Mouse (Mus musculus): Measurements from ENCODE around the gene Dus1l.
"Not testable (repeated sequence)": the region's sequence is repeated elsewhere in the genome, so short reads cannot be mapped to it uniquely, and the experiment has no call there.

The Dus1l gene

GRCm38 (mm10) chr11:120821076-120821922, 25.1 kb upstream of the Dus1l start:
- in situ Hi-C loops (cut with MboI; ENCODE audit: low pct_unique_long_range_greater_than_20kb in 1 of 2, low sequenced_read_pairs in 2 of 2, unreplicated experiment in 1 of 2) = no loop called here

GRCm38 (mm10) chr11:120820546-120820945, 24.3 kb upstream of the Dus1l start:
- in situ Hi-C loops (cut with MboI; ENCODE audit: low pct_unique_long_range_greater_than_20kb in 1 of 2, low sequenced_read_pairs in 2 of 2, unreplicated experiment in 1 of 2) = no loop called here

GRCm38 (mm10) chr11:120819556-120819955, 23.4 kb upstream of the Dus1l start:
- in situ Hi-C loops (cut with MboI; ENCODE audit: low pct_unique_long_range_greater_than_20kb in 1 of 2, low sequenced_read_pairs in 2 of 2, unreplicated experiment in 1 of 2) = no loop called here

DNA sequence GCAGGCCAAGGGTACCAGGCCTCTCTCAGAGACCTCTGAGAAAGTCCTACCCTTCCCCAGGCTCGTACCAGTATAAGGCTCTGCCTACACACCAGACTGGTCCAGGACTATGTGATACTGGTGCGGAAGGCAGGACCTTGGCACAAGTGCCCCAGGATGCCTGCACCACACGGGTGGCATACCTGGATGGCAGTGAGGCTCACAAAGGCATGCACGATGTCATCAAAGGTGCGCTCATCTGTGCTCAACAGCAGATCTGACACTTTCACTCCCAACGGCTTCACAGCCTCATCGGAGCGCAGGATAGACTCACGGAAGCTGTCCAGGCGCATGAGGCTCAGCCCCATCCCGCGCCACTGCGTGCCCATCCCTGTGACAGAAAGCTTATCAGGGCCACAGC, 22.0 kb upstream of the Dus1l start:
- in situ Hi-C loops (cut with MboI; ENCODE audit: low pct_unique_long_range_greater_than_20kb in 1 of 2, low sequenced_read_pairs in 2 of 2, unreplicated experiment in 1 of 2) = no loop called here

DNA sequence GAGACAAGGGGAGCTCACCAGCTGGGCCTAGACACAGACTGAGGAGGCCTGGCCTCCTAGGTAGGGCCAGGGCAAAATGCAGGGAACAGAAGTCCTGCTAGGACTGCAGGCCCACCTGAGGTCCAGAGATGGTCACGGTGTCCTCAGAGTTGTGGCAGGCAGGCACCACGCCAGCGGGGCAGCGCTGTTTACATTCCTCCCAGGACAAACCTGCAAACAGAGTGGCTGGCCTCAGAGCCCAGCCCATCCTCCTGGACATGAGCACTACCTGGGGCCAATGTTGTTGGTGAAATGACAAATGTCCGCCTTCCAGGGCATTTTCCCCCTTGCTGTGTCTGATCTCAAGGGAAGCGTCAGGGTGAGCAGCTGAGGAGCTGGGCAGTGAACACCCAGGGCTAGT, 21.2 kb upstream of the Dus1l start:
- in situ Hi-C loops (cut with MboI; ENCODE audit: low pct_unique_long_range_greater_than_20kb in 1 of 2, low sequenced_read_pairs in 2 of 2, unreplicated experiment in 1 of 2) = no loop called here

GRCm38 (mm10) chr11:120812068-120812467, 15.9 kb upstream of the Dus1l start:
- in situ Hi-C loops (cut with MboI; ENCODE audit: low pct_unique_long_range_greater_than_20kb in 1 of 2, low sequenced_read_pairs in 2 of 2, unreplicated experiment in 1 of 2) = no loop called here

- in situ Hi-C loops (cut with MboI; ENCODE audit: low pct_unique_long_range_greater_than_20kb in 1 of 2, low sequenced_read_pairs in 2 of 2, unreplicated experiment in 1 of 2) = no loop called here
These were observed 11.8 kb upstream of the Dus1l start for GRCm38 (mm10) chr11:120808010-120808409.

GRCm38 (mm10) chr11:120805375-120806298, 9.4 kb upstream of the Dus1l start:
- in situ Hi-C loops (cut with MboI; ENCODE audit: low pct_unique_long_range_greater_than_20kb in 1 of 2, low sequenced_read_pairs in 2 of 2, unreplicated experiment in 1 of 2) = no loop called here

GRCm38 (mm10) chr11:120804769-120805168, 8.6 kb upstream of the Dus1l start:
- in situ Hi-C loops (cut with MboI; ENCODE audit: low pct_unique_long_range_greater_than_20kb in 1 of 2, low sequenced_read_pairs in 2 of 2, unreplicated experiment in 1 of 2) = no loop called here

DNA sequence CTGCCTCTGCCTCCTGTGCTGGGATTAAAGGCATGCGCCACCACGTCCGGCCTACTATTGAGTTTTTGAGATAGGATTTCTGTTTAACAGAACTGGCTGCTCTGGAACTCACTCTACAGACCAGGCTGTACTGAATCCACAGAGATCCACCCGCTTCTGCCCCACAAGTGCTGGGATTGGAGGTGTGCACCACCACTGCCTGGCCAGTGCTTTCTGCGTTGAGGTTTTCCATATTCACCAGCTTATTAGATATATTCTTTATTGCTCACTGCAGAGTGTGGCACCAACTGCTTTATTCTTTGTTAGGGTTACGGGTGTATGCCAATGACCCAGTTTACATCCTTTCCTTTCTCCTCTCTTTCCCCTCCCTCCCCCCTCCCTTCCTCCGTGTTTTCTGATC, 8.1 kb upstream of the Dus1l start:
- in situ Hi-C loops (cut with MboI; ENCODE audit: low pct_unique_long_range_greater_than_20kb in 1 of 2, low sequenced_read_pairs in 2 of 2, unreplicated experiment in 1 of 2) = no loop called here

DNA sequence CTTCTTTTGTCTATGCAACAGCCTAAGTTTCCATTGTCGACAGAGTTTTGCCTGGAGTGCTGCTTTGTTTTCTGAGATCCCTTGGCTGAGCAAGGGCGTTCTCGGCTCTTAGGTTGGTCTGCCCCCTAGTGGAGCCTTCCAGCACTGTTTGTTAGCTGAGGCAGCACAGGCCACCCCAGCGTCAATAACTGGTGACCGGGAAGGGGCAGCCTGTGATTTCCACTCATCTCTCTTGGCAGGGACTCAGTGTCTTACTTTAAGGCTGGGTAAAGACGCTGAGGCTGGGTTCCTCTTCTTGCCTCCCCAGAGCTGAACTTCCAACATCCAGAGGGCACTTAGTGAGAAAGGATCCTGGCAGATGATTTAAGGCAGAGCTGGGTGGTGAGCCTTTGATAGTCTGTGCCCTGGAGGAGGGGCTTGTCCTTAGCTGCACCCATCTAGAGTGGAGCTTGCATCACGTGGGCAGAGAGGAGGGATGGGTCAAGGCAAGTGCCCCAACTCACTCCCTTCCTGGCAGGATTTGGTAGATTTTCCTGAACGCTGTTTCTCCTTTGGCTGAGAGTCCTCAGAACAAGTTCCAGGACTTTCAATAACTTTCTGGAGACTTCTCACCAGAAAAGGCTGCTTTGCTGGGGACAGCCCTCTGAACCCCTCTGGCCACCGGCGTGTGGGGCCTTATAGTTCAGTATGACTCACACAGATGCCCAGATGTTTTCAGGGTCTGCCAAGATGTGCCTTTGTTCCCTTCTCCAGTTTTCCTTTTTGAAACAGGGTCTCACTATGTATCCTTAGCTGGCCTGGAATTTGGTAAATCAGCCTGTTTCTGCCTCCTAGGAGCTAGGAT, 4.1 kb upstream of the Dus1l start:
- in situ Hi-C loops (cut with MboI; ENCODE audit: low pct_unique_long_range_greater_than_20kb in 1 of 2, low sequenced_read_pairs in 2 of 2, unreplicated experiment in 1 of 2) = no loop called here

DNA sequence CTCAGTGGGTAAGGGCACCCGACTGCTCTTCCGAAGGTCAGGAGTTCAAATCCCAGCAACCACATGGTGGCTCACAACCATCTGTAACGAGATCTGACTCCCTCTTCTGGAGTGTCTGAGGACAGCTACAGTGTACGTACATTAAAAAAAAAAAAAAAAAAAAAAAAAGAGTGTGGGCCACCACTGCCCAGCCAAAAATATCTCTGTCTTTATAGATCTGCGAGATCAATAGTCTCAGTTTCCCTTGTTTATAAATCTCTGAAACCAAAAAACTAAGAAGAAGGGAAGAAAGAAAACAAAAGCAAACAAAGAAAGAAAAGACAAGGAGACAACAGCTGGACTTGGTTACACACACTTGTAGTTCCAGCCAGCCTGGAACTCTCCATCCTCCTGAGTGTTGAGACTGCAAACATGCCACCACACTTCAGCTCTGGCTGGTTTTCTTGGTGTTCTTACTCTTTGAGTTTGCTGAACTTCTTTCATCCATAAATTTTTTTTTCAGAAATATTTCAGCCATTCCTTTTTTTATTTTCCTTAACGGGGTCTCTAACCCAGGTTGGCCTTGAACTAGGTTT, 3.2 kb upstream of the Dus1l start:
- in situ Hi-C loops (cut with MboI; ENCODE audit: low pct_unique_long_range_greater_than_20kb in 1 of 2, low sequenced_read_pairs in 2 of 2, unreplicated experiment in 1 of 2) = no loop called here

DNA sequence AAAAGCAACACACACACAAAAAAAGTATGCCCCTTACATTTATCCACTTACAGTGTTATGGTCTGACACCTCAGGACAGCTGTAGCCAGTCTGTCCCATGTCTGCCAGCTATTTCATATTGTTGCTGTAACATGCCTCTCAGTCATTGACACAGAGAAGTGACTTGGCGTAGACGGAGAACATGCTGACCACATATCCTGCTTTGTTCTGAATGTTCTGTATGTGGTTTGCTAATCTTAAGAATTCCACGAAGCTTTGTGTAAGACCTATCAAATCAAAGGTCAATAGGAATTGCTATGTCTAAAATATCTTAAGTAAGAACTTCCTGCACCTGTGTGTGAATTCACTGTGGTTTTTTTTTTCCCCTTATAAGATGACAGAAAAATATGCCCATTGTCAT, 2.0 kb upstream of the Dus1l start:
- in situ Hi-C loops (cut with MboI; ENCODE audit: low pct_unique_long_range_greater_than_20kb in 1 of 2, low sequenced_read_pairs in 2 of 2, unreplicated experiment in 1 of 2) = no loop called here

DNA sequence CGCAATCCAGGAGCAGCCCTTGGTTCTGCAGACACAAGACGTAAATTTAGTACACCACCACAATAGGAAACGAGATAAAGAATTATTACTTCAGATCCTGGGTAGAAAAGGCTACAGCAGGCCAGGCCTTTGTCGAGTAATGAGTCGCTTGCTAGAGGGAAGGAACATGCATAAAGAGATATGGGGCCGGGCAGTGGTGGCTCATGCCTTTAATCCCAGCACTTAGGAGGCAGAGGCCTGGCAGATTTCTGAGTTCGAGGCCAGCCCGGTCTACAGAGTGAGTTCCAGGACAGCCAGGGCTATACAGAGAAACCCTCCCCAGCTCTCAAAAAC, 377 bp upstream of the Dus1l start:
- in situ Hi-C loops (cut with MboI; ENCODE audit: low pct_unique_long_range_greater_than_20kb in 1 of 2, low sequenced_read_pairs in 2 of 2, unreplicated experiment in 1 of 2) = no loop called here

DNA sequence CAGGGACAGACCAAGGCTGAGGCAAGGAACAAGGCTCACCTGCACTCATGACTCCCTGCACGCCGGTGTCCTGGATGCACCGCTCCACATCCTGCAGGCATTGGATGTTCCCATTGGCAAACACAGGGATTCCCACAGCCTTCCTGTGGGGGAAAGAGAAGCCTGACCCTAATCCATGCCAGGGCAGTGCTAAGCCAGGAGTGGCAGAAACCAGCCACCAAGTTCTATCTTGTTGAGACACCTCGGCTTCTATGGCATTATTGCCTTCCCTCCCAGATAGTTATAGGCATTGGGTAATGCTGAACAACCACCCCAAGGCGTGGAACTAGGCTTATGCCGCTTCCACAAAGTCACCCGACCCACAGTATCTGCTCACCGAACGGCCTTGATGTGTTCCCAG, 3.6 kb downstream of the Dus1l start:
- in situ Hi-C loops (cut with MboI; ENCODE audit: low pct_unique_long_range_greater_than_20kb in 1 of 2, low sequenced_read_pairs in 2 of 2, unreplicated experiment in 1 of 2) = no loop called here

GRCm38 (mm10) chr11:120789810-120790209, 6.4 kb downstream of the Dus1l start:
- in situ Hi-C loops (cut with MboI; ENCODE audit: low pct_unique_long_range_greater_than_20kb in 1 of 2, low sequenced_read_pairs in 2 of 2, unreplicated experiment in 1 of 2) = no loop called here

- in situ Hi-C loops (cut with MboI; ENCODE audit: low pct_unique_long_range_greater_than_20kb in 1 of 2, low sequenced_read_pairs in 2 of 2, unreplicated experiment in 1 of 2) = no loop called here
These were observed 6.8 kb downstream of the Dus1l start for GRCm38 (mm10) chr11:120789355-120789754.

- in situ Hi-C loops (cut with MboI; ENCODE audit: low pct_unique_long_range_greater_than_20kb in 1 of 2, low sequenced_read_pairs in 2 of 2, unreplicated experiment in 1 of 2) = not testable (repeated sequence)
These were observed 7.7 kb downstream of the Dus1l start for GRCm38 (mm10) chr11:120788460-120788859.

- in situ Hi-C loops (cut with MboI; ENCODE audit: low pct_unique_long_range_greater_than_20kb in 1 of 2, low sequenced_read_pairs in 2 of 2, unreplicated experiment in 1 of 2) = no loop called here
These were observed 11.1 kb downstream of the Dus1l start for GRCm38 (mm10) chr11:120785145-120785544.

Measured in mouse embryonic stem cell (cell line).